Mouse (Mus musculus): ENCODE measurements at regions not wholly inside any gene's neighbourhood (a gene's known extent, or its start where the extent isn't known, plus 50 kb on each side); places are given as distances from the start of the nearest gene placed in this dataset.

DNA sequence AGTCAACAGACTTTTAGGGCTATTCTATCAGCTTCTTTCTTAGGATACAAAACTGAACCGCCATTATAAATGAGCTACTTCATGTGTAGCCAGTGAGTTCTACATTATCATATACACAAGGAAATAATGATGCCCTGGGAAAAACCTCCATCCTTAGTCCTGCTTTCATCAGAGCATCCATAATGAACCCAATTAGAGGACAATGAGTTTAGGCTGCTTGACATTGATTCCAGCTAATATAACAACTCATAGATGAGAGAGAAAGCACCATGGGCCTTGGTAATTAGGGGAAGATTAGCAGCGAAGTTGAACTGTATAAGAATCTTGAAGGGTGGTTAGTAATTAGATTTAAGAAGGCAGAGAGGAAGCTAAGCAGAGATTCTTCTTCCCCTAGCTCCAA is 405.7 kb downstream of the Ipmk start:
- no peak for DNase-seq (ENCODE audit: low read depth, low spot score)

DNA sequence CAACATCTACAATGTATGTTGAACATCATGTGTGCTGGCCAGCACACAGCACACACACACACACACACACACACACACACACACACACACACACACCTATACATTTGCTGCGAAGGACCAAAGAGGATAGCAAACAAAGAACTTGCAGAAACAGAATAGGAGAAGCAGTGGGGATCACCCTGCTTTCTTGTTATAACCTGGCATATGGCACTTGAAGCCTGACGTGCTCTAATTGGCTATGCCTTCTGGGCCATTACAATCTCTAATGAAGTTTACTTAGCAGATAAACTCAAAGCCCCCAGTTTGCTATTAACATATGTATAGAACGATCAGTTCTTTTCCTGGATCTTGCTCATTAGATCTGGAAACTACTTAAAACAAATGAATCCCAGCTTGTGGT is 407.2 kb downstream of the Ipmk start:
- no peak for DNase-seq (ENCODE audit: low read depth, low spot score)

DNA sequence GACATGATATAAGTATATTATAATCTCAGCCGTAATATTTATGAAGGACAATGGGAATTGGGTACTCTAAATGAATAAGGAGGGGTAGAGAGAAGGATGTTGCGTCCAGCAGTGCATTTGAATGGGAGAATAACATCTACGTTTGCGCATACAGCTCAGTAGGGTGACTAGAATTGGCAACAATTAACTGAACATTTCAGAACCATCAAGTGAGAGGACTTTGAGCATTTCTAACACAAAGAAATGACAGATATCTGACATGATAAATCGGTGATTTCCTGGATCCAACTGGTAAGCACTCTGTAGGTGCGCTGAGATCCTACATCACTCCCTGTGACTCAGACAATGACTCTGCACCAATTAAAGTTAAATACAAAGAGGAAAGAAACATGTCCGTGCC is 431.3 kb downstream of the Ipmk start:
- no peak for DNase-seq (ENCODE audit: low read depth, low spot score)

DNA sequence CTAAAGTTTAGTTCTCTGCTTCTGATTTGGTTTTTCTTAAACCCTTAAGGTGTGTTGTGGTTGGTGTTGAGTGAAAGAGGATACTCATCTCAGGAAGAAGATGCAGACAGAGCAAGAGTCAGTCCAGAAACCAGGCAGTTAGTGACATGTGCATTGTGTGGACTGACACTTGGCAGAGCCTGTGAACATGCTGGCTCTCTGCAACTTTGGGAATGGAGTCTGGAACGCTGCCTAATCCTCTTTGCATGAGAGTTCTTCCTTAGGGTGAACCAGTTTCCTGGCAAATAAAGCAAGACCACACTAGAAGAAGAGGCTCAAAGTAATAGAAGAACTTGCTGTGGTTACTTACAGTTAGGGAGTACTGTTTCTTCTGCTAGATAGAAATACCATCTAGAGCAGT is 441.7 kb downstream of the Ipmk start:
- DNase-seq (ENCODE audit: low read depth, low spot score) = no peak

GRCm38 (mm10) chr10:71789936-71790335 is 442.4 kb downstream of the Ipmk start:
- DNase-seq (ENCODE audit: low read depth, low spot score) = peak; percentile 40

DNA sequence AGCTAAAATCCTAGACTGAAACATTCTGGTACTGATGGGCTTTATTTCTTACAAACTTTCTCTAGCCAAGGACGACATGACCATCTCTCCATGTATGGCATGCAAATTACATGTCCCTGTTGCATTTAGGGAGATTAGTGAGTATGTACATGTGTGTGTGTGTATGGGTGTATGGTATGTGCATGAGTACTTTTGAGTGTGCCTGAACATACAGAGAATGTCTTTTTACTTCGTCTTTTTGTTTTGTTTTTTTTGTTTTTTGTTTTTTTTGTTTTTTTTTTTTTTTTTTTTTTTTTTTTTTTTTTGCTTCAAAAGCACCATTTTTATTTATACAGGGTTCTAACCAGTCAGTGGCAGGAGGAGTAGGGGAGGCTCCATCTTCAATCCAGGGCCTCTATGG is 451.1 kb downstream of the Ipmk start:
- no peak for DNase-seq (ENCODE audit: low read depth, low spot score)

DNA sequence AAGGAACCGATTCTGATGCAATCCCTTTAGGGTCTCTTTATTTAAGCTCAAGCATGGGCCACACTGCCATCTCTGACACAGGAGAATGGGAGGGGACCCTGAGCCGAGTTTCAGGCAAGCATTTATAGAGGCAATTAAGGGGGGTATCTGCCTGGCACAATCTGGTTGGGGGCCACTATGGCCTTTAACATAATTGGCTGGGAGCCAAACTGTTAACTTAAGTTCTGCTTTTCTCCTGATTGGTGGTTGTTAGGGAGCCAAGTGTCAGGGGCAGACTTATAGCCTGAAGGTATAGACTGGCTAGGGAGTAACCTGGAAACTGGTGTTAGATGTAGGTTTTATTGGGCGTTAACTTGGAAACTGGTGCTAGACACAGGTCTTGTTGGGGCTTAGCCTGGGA is 454.9 kb downstream of the Ipmk start:
- no peak for DNase-seq (ENCODE audit: low read depth, low spot score)

DNA sequence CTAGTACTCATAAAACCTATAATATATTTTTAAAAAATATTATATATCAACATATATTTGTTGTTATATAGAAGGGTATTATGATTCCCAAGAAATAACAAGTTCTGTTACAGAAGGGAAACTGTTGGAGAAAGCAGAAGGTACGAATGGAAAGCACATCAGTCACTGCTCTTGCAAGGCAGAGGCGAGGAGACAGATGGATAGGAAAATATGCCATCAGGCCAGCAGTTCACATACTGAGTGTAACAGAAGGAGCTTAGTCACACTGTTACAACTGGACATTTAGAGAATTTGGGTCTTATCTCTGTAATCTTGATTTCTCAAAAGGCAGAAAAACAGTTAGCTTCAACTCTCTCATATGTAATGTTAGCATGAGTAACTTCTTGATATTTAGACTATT is 485.1 kb downstream of the Ipmk start:
- DNase-seq (ENCODE audit: low read depth, low spot score) = peak; percentile 56

DNA sequence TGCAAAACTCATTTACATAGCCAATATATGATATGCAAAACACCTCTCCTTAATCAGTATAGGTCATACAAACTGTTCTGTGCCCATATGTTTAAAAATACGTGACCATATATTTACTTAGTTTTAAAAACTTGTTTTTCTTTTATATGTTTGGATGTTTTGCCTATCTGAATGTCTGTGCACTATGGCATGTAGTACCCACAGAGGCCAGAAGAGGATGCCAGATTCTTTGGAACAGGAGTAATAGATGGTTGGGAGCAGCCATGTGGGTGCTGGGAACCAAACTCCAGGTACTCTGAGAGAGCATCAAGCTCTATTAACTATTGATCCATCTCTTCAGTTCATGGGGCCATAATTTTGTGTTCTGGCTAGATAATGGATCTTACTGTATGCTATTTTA is 487.5 kb downstream of the Ipmk start:
- DNase-seq (ENCODE audit: low read depth, low spot score) = no peak

DNA sequence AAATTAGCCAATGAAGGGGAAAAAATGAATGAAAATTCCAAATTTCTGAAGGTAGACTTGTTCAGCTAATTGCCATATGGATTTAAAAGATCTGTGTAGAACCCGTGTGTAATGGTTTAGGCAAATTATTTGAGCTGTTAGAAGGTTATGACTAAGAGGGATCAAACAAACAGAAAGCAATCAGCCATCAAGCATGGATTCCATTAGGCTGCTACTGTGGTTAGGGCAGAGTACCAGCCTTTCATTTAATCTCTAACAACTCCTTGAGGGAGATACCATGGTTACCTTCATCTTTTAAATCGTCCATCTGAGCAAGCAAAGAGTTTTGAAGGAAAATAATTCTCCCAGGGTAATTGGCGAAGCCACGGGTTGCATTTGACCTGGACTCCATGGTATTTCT is 509.5 kb downstream of the Ipmk start:
- peak; percentile 2 for DNase-seq (ENCODE audit: low read depth, low spot score)

DNA sequence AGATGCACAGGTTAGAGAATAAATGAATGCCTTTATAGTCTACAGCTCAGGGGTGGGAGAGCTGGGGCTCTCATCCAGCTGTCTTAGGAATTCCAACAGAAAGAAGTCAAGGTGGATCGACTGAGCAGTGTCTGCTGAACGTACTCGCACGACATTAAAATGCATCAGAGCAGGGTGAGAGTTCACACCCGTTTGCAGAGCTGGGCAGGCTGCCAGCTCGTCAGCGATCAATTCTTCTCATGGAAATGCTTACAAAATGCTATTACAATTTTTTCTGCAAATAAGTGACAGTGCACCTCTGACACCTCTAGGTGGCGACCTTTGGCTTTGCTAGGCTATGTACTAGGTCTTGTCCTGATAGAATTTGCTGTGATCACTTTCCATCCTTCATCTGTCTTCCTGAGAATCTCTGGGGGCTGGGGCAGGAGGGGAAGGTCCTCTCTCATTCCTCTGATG is 510.0 kb downstream of the Ipmk start:
- peak; percentile 81 for DNase-seq (ENCODE audit: low read depth, low spot score)

GRCm38 (mm10) chr10:71893726-71894125 is 546.2 kb downstream of the Ipmk start:
- peak; percentile 9 for DNase-seq (ENCODE audit: low read depth, low spot score)

DNA sequence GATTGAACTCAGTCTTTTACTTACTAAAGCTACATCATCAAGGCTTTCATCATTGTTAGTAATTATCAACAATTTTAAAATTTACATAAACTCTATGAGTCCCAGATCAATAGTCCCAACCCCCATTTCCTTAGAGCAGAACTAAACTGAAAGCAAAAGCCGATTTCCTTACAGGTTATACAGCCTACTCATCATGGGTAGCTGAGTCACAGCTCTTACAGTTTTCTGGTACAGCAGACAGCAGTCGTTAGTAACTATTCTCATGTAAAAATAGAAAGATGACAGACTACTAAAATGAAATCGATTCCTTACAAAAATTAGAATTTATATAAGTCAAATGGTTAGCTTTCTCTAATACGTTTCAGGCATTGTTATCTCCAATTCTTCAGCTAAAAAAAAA is 557.5 kb downstream of the Ipmk start:
- peak; percentile 52 for DNase-seq (ENCODE audit: low read depth, low spot score)

Data from brain, adult 2 months (tissue).